Mouse (Mus musculus): ENCODE results near the gene Chmp6.

Gene Chmp6

GRCm38 (mm10) chr11:119913291-119913934, at the start of gene Chmp6:
Chmp6 (plus strand) TSS chr11:119913441.
- DNase-seq (ENCODE audit: low read depth in 2 of 2, low spot score in 2 of 2) = peak; percentile 65 to 69

GRCm38 (mm10) chr11:119866837-119867236, 46.4 kb upstream of the Chmp6 start:
- DNase-seq (ENCODE audit: low read depth in 2 of 2, low spot score in 2 of 2) = no peak

GRCm38 (mm10) chr11:119868138-119868537, 45.1 kb upstream of the Chmp6 start:
- no peak for DNase-seq (ENCODE audit: low read depth in 2 of 2, low spot score in 2 of 2)

- no peak for DNase-seq (ENCODE audit: low read depth in 2 of 2, low spot score in 2 of 2)
Observed at GRCm38 (mm10) chr11:119868556-119868955, 44.7 kb upstream of the Chmp6 start.

- DNase-seq (ENCODE audit: low read depth in 2 of 2, low spot score in 2 of 2) = no peak
Observed at GRCm38 (mm10) chr11:119871141-119871540, 42.1 kb upstream of the Chmp6 start.

- no peak for DNase-seq (ENCODE audit: low read depth in 2 of 2, low spot score in 2 of 2)
Observed at GRCm38 (mm10) chr11:119873643-119874042, 39.6 kb upstream of the Chmp6 start.

- no peak for DNase-seq (ENCODE audit: low read depth in 2 of 2, low spot score in 2 of 2)
Observed at GRCm38 (mm10) chr11:119874841-119875240, 38.4 kb upstream of the Chmp6 start.

GRCm38 (mm10) chr11:119875685-119876084, 37.6 kb upstream of the Chmp6 start:
- no peak for DNase-seq (ENCODE audit: low read depth in 2 of 2, low spot score in 2 of 2)

- DNase-seq (ENCODE audit: low read depth in 2 of 2, low spot score in 2 of 2) = no peak
Observed at GRCm38 (mm10) chr11:119877124-119877523, 36.1 kb upstream of the Chmp6 start.

- DNase-seq (ENCODE audit: low read depth in 2 of 2, low spot score in 2 of 2) = no peak
Observed at GRCm38 (mm10) chr11:119879573-119879972, 33.7 kb upstream of the Chmp6 start.

- no peak for DNase-seq (ENCODE audit: low read depth in 2 of 2, low spot score in 2 of 2)
Observed at GRCm38 (mm10) chr11:119883646-119884045, 29.6 kb upstream of the Chmp6 start.

GRCm38 (mm10) chr11:119889966-119890365, 23.3 kb upstream of the Chmp6 start:
- no peak for DNase-seq (ENCODE audit: low read depth in 2 of 2, low spot score in 2 of 2)

GRCm38 (mm10) chr11:119891601-119892215, 21.5 kb upstream of the Chmp6 start:
- DNase-seq (ENCODE audit: low read depth in 2 of 2, low spot score in 2 of 2) = no peak

- DNase-seq (ENCODE audit: low read depth in 2 of 2, low spot score in 2 of 2) = no peak
Observed at GRCm38 (mm10) chr11:119893667-119894236, 19.5 kb upstream of the Chmp6 start.

GRCm38 (mm10) chr11:119894634-119895033, 18.6 kb upstream of the Chmp6 start:
- DNase-seq (ENCODE audit: low read depth in 2 of 2, low spot score in 2 of 2) = no peak

- DNase-seq (ENCODE audit: low read depth in 2 of 2, low spot score in 2 of 2) = no peak
Observed at GRCm38 (mm10) chr11:119897041-119897440, 16.2 kb upstream of the Chmp6 start.

- DNase-seq (ENCODE audit: low read depth in 2 of 2, low spot score in 2 of 2) = no peak
Observed at GRCm38 (mm10) chr11:119898976-119899375, 14.3 kb upstream of the Chmp6 start.

GRCm38 (mm10) chr11:119901174-119901573, 12.1 kb upstream of the Chmp6 start:
- DNase-seq (ENCODE audit: low read depth in 2 of 2, low spot score in 2 of 2) = no peak

GRCm38 (mm10) chr11:119902891-119903290, 10.3 kb upstream of the Chmp6 start:
- no peak for DNase-seq (ENCODE audit: low read depth in 2 of 2, low spot score in 2 of 2)

- DNase-seq (ENCODE audit: low read depth in 2 of 2, low spot score in 2 of 2) = peak in 1 of 2 experiments; percentile 49
Observed at GRCm38 (mm10) chr11:119904621-119905286, 8.5 kb upstream of the Chmp6 start.

GRCm38 (mm10) chr11:119905794-119906193, 7.4 kb upstream of the Chmp6 start:
- no peak for DNase-seq (ENCODE audit: low read depth in 2 of 2, low spot score in 2 of 2)
